In the genomic region with DNA sequence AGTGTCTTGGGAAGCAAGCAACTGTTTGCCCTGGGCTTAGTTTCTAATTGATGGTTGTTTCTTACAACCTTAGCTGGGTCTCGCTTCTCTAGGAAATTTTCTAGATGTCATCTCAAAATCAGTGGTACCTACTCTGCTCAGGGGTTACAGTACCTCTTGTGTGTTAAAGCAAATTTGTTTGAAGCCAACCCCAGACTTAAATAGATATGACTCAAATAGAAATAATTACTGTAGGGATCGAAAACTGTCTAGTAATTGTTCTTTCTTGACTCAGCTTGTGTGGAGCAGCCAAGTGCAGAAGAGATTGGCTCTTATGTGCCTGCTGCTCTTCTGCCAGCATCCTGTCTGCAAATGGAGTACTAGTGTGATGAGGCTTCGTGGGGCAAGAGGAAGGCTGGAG, we compare ENCODE assay signal across 22 mouse cellular contexts.
"Had no signal": no experiment of that assay in that cellular context is flagged by ENCODE, and none has a peak within 500 bp of the region (broad histone marks: within the 10 kb centered on the region; RNA-seq: fewer than 3 reads in every experiment).

No protein-coding gene starts in this region.

- H3K27me3 ChIP-seq: limb, embryonic 13.5 days; liver, embryonic 13.5 days; neural tube, embryonic 12.5 days; neural tube, embryonic 15.5 days had no signal

- H3K9ac ChIP-seq: limb, embryonic 13.5 days; liver, embryonic 13.5 days; neural tube, embryonic 12.5 days; neural tube, embryonic 15.5 days had no signal

- H3K27ac ChIP-seq: kidney, postnatal 0 days; layer of hippocampus, adult 2 months; left cerebral cortex, adult 2 months; limb, embryonic 13.5 days; liver, embryonic 13.5 days; neural tube, embryonic 12.5 days; neural tube, embryonic 15.5 days; stomach, postnatal 0 days had no signal

- H3K9me3 ChIP-seq: limb, embryonic 13.5 days; liver, embryonic 13.5 days; neural tube, embryonic 12.5 days; neural tube, embryonic 15.5 days had no signal

- DNase-seq: kidney, postnatal 25 days; layer of hippocampus, adult 9-11 months; left cerebral cortex, postnatal 4 days; liver, embryonic 13.5 days; lung, adult 2 months; lung, postnatal 14 days; lung, postnatal 4 days; midbrain, embryonic 14.5 days; right cerebral cortex, adult 18-20 months; right cerebral cortex, postnatal 14 days; right cerebral cortex, postnatal 4 days; thymus, adult 2 months; thymus, postnatal 14 days; thymus, postnatal 4 days had no signal

- H3K36me3 ChIP-seq: liver, embryonic 13.5 days; neural tube, embryonic 12.5 days had no signal

- H3K4me2 ChIP-seq: limb, embryonic 13.5 days; liver, embryonic 13.5 days; midbrain, embryonic 11.5 days; neural tube, embryonic 12.5 days; neural tube, embryonic 15.5 days had no signal

- H3K4me1 ChIP-seq: limb, embryonic 13.5 days; liver, embryonic 13.5 days; neural tube, embryonic 12.5 days; neural tube, embryonic 15.5 days had no signal

- H3K4me3 ChIP-seq: layer of hippocampus, adult 2 months; left cerebral cortex, adult 2 months; limb, embryonic 13.5 days; liver, embryonic 13.5 days; neural tube, embryonic 12.5 days; neural tube, embryonic 15.5 days had no signal
